Mouse (Mus musculus): ENCODE results near the gene Med13l.

The Med13l gene

DNA sequence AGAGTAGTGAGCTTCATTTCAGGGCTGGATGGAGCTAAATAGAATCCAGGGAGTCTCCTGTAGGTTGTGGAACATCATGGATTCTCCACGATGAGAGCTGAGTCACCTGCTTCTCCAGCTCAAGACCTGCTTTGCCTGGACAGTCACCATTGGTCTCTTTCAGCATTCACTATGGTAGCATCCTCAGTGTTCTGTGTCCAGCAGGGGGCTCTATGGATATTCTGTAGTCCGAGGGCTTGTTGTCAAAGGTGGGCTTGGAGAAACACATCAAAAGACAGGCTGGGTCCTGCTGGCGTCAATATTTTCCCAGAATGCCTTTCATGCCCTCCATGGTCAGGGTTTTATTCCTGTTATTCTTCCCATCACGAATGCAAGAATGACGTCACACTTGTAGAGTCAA is 251.2 kb downstream of the Med13l start:
- no peak for DNase-seq

DNA sequence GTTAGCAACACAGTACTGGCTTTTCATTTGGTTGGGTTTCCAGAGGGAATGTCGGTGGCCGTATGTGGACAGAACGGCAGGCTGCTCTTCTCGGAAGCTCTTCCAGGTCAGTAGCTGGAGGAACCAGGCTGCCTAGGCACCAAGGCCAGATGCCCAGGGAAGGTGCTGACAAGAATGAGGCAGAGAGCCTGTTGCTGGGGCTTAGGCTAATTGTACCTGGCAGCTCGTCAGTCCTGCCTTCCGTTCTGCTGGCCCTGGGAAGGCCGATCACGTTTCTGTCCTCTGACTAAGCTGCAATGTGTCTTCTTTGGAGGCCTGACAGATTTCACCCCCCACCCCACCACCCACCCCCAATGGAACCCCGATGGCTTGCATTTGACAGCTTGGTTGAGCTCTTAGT is 251.9 kb downstream of the Med13l start:
- DNase-seq, result no peak

DNA sequence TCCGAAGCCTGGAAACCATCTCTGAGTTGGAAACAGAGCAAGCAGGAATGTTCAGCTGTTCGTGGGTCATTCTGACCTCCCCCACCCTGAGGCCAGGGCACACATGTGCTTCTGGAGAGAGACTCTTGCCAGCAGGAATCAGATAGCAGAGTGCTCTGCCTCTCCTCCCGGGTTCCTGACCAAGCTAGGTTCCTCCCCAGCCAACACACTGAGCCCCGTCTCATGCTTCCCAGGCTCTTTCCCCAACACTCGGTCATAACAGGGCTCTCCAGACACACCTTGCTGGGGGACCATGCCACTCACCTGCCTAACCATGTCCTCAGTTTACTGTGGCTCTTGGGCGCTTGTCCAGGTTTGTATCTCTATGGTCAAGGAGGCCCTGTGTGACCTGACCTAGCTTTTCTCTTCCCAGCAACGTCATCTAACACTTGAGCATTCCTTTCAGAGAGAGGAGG is 252.5 kb downstream of the Med13l start:
- DNase-seq, result no peak

DNA sequence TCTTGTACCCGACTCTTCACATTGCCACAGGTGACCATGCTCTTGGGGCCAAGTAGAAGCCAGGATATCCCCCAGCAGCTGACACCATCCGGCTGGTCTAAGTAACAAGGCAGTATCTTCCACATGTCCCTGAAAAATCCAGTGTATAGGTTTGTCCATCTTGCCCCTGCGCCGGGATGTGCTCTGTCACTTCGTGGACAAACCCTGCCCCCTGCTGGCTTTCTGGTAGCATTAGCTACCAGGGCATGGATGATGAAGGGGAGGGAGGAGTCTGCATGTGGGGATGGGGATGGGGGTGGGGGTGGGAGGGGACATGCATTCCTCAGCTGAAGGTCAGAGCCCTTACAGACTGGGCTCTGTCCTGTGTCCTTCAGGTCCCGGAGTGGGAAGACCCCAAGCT is 253.6 kb downstream of the Med13l start:
- DNase-seq, result no peak

All from kidney, adult 8-10 months (tissue).